Mouse (Mus musculus) midbrain, embryonic 15.5 days (tissue): Measurements from ENCODE around the gene Shkbp1. TPM values are rescaled to one million over a fixed set of nuclear protein-coding genes. Genes with fewer than 3 reads are reported as not detected.
A peak's percentile ranks its signal among the peaks of the same experiment; 100 is the strongest.

Experiments used
- ATAC-seq: fragments of 200-750 bp; cut with Nextera tagmentation; replicated peaks from 2 replicates; pipeline ENCODE4 v1.8.0; 2017; ENCODE audit warnings: moderate TSS enrichment
- H3K27ac ChIP-seq: fragments of 300-500 bp; sonication (generic); 2 replicates; pipeline ENCODE4 v1.5.1; 2015; ENCODE audit warnings: mild to moderate bottlenecking, inconsistent platforms
- H3K27me3 ChIP-seq: fragments of 300-500 bp; sonication (generic); replicated peaks from 2 replicates; pipeline ENCODE4 v1.6.1; 2015; ENCODE audit warnings: inconsistent platforms
- H3K36me3 ChIP-seq: fragments of 300-500 bp; sonication (generic); replicated peaks from 2 replicates; pipeline ENCODE4 v1.6.1; 2015; ENCODE audit warnings: inconsistent platforms
- H3K4me1 ChIP-seq: fragments of 300-500 bp; sonication (generic); 2 replicates; pipeline ENCODE4 v1.6.1; 2015; ENCODE audit warnings: inconsistent platforms
- H3K4me2 ChIP-seq: fragments of 300-500 bp; sonication (generic); 2 replicates; pipeline ENCODE4 v1.6.1; 2015; ENCODE audit warnings: inconsistent platforms, mild to moderate bottlenecking, moderate library complexity
- H3K4me3 ChIP-seq: fragments of 300-500 bp; sonication (generic); 2 replicates; pipeline ENCODE4 v1.5.1; 2015; ENCODE audit warnings: mild to moderate bottlenecking, inconsistent platforms
- H3K9ac ChIP-seq: fragments of 300-500 bp; sonication (generic); 2 replicates; pipeline ENCODE4 v1.6.1; 2015; ENCODE audit warnings: mild to moderate bottlenecking, inconsistent platforms
- H3K9me3 ChIP-seq: fragments of 300-500 bp; sonication (generic); 2 replicates; pipeline ENCODE4 v1.6.1; 2016; ENCODE audit warnings: inconsistent platforms
- WGBS: fragments of 180-500 bp; shearing (Covaris S2); methylation state at CpG from one replicate; pipeline ENCODE4 v1.1.7; 2015; ENCODE audit warnings: mixed read lengths; 5-methylcytosine and 5-hydroxymethylcytosine counted together
- polyA plus RNA-seq: library from polyadenylated mRNA; unstranded; fragments of >200 nt; fragmentation: Nextera tagmentation; extraction: Ambion mirVana; gene quantifications from 2 replicates; pipeline ENCODE4 v1.2.1, GENCODE M21; 2015

Shkbp1 gene
- 63.9 and 64.7 TPM in 2 replicates for polyA plus RNA-seq

DNA sequence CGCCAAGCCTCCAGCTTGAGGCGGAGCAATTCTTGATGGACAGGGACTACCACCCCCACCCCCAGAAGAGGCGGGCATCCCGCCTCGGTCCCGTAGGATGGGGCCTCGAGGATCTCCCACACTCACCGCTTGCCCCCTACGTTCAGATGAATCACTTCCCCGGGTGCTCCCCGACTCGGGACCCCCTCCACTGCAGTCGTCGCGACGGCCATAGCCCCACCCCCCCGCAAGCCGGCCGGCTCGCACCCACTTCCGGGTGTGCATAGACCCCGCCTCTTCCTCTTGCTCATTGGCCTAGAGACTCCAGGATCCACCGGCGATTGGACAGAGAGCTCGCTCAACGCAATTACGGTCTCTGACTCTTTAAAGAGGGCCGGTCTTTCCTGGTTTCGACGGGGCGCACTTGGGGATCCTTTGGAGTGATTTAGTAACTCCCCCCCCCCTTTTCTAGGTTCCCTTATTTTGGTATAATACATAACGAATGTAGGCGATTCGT lies at the start of gene Shkbp1:
Shkbp1 (minus strand) TSS at position 275 of the 496 bp plus-strand sequence.
- ATAC-seq, result peak; percentile 93
- H3K9ac ChIP-seq, result peak within 1 kb of the TSS; percentile 68
- peaks cover 29% of the 10 kb centered on the region for H3K27me3 ChIP-seq
- H3K4me2 ChIP-seq, result peak within 1 kb of the TSS; percentile 60
- under 1% methylated on average over 34 of the region's 34 CpGs for WGBS
- H3K36me3 ChIP-seq, result peaks cover 2% of the 10 kb centered on the region; the same call in 1 of the 2 replicates
- H3K4me3 ChIP-seq, result peak within 1 kb of the TSS; percentile 50
- H3K9me3 ChIP-seq, result no peaks in the 10 kb centered on the region
- H3K4me1 ChIP-seq, result peaks cover 22% of the 10 kb centered on the region
- peak within 1 kb of the TSS; percentile 73 for H3K27ac ChIP-seq

- no peak overlapping the region for H3K27ac ChIP-seq
- peaks cover 88% of the 10 kb centered on the region for H3K27me3 ChIP-seq
- no peaks in the 10 kb centered on the region for H3K9me3 ChIP-seq
- WGBS, result 7% methylated on average over 81 of the region's 81 CpGs
- peaks cover 14% of the 10 kb centered on the region for H3K4me1 ChIP-seq
- H3K4me3 ChIP-seq, result no peak overlapping the region
- no peak overlapping the region for H3K9ac ChIP-seq
- 0 out of 2 replicates have a peak overlapping the region, but pooled peaks have one; percentile 5 for H3K4me2 ChIP-seq
- no peaks in the 10 kb centered on the region for H3K36me3 ChIP-seq
- no peak; the same call in 1 of the 2 replicates for ATAC-seq
Observed at GRCm38 (mm10) chr7:27404203-27404942, 48.6 kb upstream of the Shkbp1 start.

- no peaks in the 10 kb centered on the region for H3K9me3 ChIP-seq
- no peak overlapping the region for H3K9ac ChIP-seq
- H3K27ac ChIP-seq, result no peak overlapping the region
- WGBS, result 11% methylated on average over 16 of the region's 16 CpGs
- peaks cover 3% of the 10 kb centered on the region; the same call in 1 of the 2 replicates for H3K4me1 ChIP-seq
- ATAC-seq, result no peak
- no peak overlapping the region for H3K4me2 ChIP-seq
- H3K4me3 ChIP-seq, result no peak overlapping the region
- H3K36me3 ChIP-seq, result no peaks in the 10 kb centered on the region
- H3K27me3 ChIP-seq, result peaks cover 86% of the 10 kb centered on the region
Observed at GRCm38 (mm10) chr7:27402675-27403074, 46.9 kb upstream of the Shkbp1 start.

DNA sequence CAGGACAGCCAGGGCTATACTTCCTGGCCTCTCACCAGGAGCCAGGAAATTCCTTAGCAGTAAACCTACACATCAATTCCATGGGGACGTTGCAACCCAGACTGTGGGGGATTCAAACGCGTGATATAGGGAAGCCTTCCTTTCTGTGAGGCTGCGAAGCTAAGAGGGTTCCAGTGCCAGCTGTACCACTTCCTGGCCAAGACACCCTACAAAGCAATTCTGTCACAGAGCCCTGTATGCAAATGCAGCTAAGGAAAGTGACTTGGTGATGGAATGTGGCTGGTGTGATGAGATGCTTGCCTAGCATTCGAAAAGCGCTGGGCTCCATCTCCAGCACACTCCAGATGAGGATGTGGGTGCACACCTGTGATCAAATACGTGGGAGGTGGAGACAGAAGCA lies 44.7 kb upstream of the Shkbp1 start:
- no peak overlapping the region for H3K4me2 ChIP-seq
- WGBS, result 80% methylated on average over 7 of the region's 7 CpGs

GRCm38 (mm10) chr7:27397048-27397949 lies 41.5 kb upstream of the Shkbp1 start:
- Histone ChIP-seq H3K27me3 (peaks cover 77% of the 10 kb centered on the region), H3K4me2 (peak overlapping the region; percentile 90), H3K4me1 (peaks cover 12% of the 10 kb centered on the region), H3K9me3 (no peaks in the 10 kb centered on the region), H3K27ac (no peak overlapping the region), H3K9ac (no peak overlapping the region), H3K36me3 (no peaks in the 10 kb centered on the region), H3K4me3 (0 out of 2 replicates have a peak overlapping the region, but pooled peaks have one; percentile 53)
- ATAC-seq, result peak; percentile 21; the same call in 1 of the 2 replicates
- WGBS, result 18% methylated on average over 26 of the region's 26 CpGs

More for the DNA sequence above, 44.7 kb upstream of the Shkbp1 start:
- no peak overlapping the region for H3K9ac ChIP-seq
- ATAC-seq, result no peak
- H3K4me1 ChIP-seq, result peaks cover 14% of the 10 kb centered on the region
- no peaks in the 10 kb centered on the region for H3K9me3 ChIP-seq
- H3K4me3 ChIP-seq, result no peak overlapping the region
- no peak overlapping the region for H3K27ac ChIP-seq
- H3K27me3 ChIP-seq, result peaks cover 81% of the 10 kb centered on the region
- H3K36me3 ChIP-seq, result no peaks in the 10 kb centered on the region

DNA sequence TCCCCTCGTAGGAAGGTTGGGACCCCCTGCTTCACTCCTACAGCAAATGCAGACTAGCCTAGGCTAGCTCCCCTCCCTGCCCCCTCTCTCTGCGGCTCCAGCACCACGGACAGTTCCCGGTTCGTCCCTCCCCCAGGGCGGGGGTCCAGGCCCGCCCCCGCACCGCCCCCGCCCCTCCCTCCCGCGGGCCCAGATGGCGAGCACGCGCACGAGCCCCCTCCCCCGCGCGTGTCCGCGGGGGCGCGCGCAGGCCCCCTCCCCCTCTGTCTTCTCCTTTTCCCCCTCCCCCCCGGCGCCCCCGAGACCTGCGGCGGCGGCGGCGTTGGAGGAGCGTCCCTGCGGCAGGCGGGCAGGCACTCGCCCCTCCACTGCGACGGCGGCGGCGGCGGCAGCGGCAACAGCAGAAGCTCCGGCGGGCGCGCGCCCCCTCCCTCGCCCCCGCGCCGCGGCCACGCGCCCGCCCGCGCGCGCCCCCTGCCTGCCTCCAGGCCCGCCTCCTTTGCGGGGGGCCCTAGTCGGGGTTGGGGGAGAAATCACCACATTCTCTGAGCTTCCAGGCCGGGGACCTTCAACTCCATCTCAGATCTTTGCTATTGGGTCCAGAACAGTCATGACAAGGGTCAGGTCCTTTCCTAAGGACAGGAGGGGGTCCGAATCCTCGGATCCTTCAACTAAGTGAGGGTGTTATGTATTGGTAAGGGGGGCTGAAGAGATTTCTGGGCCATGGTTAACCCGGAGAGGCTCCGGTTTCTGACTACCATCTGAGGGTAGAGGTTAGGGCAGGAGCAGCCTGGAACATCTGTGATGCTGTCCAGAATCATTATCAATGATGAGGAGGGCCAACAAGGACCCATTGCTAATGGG lies 40.6 kb upstream of the Shkbp1 start:
- WGBS, result 2% methylated on average over 36 of the region's 68 CpGs

DNA sequence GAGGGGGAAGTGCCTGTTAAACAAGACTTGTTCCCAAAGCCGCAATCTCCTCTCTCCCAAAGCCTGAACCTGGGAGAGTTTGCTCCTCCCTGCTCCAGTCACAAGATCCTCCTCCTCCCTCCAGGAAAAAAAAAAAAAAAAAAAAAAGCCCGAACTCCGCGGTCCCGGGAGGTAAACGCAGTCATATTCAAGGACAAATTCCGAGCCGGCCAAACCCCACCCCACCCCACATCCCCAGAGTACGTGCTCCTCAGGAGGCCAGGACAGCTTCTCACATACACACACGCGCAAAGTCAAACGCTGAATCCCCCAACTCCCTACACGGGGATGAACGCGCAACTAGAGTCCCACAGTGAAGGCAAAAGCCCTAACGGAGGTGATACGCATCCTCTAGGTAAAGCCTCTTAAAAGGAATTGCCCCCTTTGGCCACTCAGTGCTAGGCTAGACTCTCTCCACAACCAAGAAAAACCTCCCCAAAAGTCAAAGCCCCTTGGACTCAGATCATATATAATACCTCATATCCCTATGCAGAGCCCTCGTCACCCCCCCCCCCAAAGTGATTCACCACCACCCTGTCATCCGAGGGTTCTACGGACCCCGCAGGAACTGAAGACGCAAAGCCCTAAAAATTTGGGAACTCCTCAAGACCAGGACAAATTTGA lies 39.8 kb upstream of the Shkbp1 start:
- Histone ChIP-seq H3K27ac (no peak overlapping the region), H3K4me1 (peaks cover 12% of the 10 kb centered on the region), H3K4me2 (peak overlapping the region; percentile 90), H3K9me3 (no peaks in the 10 kb centered on the region), H3K9ac (no peak overlapping the region), H3K27me3 (peaks cover 76% of the 10 kb centered on the region), H3K36me3 (no peaks in the 10 kb centered on the region), H3K4me3 (peak overlapping the region; percentile 53)
- 2% methylated on average over 22 of the region's 22 CpGs for WGBS
- peak; percentile 7; the same call in 1 of the 2 replicates for ATAC-seq

More for the DNA sequence above, 40.6 kb upstream of the Shkbp1 start:
- Histone ChIP-seq H3K4me2 (peak overlapping the region; percentile 90), H3K27me3 (peaks cover 77% of the 10 kb centered on the region), H3K9me3 (no peaks in the 10 kb centered on the region), H3K4me1 (peaks cover 12% of the 10 kb centered on the region), H3K36me3 (no peaks in the 10 kb centered on the region), H3K4me3 (peak overlapping the region; percentile 53), H3K9ac (peak overlapping the region; percentile 53), H3K27ac (no peak overlapping the region)
- peak; percentile 51 for ATAC-seq

DNA sequence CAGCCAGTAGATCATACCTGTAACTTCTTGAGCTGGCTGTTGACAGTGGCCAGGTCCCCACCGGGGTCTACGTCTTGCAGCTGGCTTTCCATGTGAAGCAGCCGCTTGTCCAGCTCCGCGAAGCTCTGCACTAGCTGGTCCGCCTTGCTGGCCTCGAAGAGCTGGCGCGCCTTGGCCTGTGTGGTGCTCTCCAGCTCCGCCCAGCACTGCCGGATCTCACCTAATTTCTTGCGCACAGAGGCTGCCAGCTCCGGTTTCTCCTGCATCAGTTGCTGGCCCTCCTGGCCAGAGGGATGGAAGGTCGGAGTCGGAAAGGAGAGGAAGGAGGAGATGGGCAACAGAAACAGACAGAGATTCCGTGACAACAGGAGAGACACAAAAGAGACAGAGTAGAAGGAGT lies 35.6 kb upstream of the Shkbp1 start:
- no peak overlapping the region for H3K4me2 ChIP-seq
- no peak for ATAC-seq
- no peak overlapping the region for H3K4me3 ChIP-seq
- peaks cover 47% of the 10 kb centered on the region for H3K27me3 ChIP-seq
- H3K9me3 ChIP-seq, result no peaks in the 10 kb centered on the region
- H3K27ac ChIP-seq, result no peak overlapping the region
- H3K36me3 ChIP-seq, result no peaks in the 10 kb centered on the region
- peaks cover 8% of the 10 kb centered on the region for H3K4me1 ChIP-seq
- no peak overlapping the region for H3K9ac ChIP-seq
- 42% methylated on average over 16 of the region's 16 CpGs for WGBS

- ATAC-seq, result no peak
- no peak overlapping the region for H3K9ac ChIP-seq
- H3K4me2 ChIP-seq, result no peak overlapping the region
- H3K27me3 ChIP-seq, result peaks cover 28% of the 10 kb centered on the region
- no peak overlapping the region for H3K27ac ChIP-seq
- WGBS, result 65% methylated on average over 6 of the region's 6 CpGs
- no peak overlapping the region for H3K4me3 ChIP-seq
- no peaks in the 10 kb centered on the region for H3K9me3 ChIP-seq
- H3K36me3 ChIP-seq, result no peaks in the 10 kb centered on the region
- H3K4me1 ChIP-seq, result no peaks in the 10 kb centered on the region
Observed at GRCm38 (mm10) chr7:27389213-27389612, 33.4 kb upstream of the Shkbp1 start.

DNA sequence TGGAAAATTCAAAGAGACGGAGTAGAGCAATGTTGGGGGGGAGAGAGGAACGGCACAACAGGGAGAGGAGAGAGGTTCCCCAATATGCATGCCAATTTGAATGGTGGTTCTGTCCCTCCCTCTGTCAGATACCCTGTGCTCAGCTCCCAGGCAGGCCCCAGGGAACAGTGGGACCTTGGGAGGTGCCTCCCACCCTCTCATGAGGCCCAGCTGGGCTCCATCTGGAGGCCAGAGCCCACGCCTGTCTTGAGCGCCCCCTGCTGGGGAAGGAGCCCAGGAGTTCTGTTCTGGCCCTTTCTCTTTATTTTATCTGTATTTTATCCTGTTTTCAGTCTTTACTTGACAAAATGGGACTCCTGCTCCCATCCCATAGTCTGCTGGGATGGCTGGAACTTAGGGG lies 28.9 kb upstream of the Shkbp1 start:
- no peak overlapping the region for H3K27ac ChIP-seq
- no peaks in the 10 kb centered on the region for H3K4me1 ChIP-seq
- H3K9ac ChIP-seq, result no peak overlapping the region
- no peak overlapping the region for H3K4me3 ChIP-seq
- no peaks in the 10 kb centered on the region for H3K27me3 ChIP-seq
- no peak overlapping the region for H3K4me2 ChIP-seq
- ATAC-seq, result no peak
- WGBS, result 30% methylated on average over 4 of the region's 4 CpGs
- H3K9me3 ChIP-seq, result no peaks in the 10 kb centered on the region
- no peaks in the 10 kb centered on the region for H3K36me3 ChIP-seq

DNA sequence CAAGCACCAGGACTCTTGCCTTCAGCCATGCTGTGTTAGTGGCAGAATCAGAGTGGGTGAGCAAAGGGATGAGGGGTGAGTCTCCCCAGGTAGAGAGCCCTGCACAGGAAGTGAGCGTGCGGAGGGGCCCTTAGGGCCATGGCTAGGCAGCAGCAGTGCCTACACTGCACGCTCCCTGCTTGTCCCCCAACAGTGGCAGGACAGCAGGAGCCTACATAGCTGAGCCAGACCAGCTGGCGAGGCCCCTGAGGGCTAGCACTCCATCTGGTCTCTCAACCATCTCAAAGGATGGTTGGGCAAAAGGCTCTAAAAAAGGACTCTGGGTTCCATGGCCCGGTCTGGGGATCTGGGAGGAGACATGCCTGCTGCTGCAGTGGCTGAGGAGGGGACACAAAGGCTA lies 28.3 kb upstream of the Shkbp1 start:
- ATAC-seq, result no peak
- H3K4me2 ChIP-seq, result no peak overlapping the region
- no peak overlapping the region for H3K9ac ChIP-seq
- H3K27me3 ChIP-seq, result peaks cover under 1% of the 10 kb centered on the region; the same call in 1 of the 2 replicates
- WGBS, result 53% methylated on average over 5 of the region's 5 CpGs
- H3K4me1 ChIP-seq, result no peaks in the 10 kb centered on the region
- no peaks in the 10 kb centered on the region for H3K36me3 ChIP-seq
- no peak overlapping the region for H3K4me3 ChIP-seq
- no peak overlapping the region for H3K27ac ChIP-seq
- H3K9me3 ChIP-seq, result no peaks in the 10 kb centered on the region
